Mouse (Mus musculus): ENCODE measurements around the gene Csrnp1. TPM values are rescaled to one million over a fixed set of nuclear protein-coding genes. Genes with fewer than 3 reads are reported as not detected.

Gene Csrnp1
- total RNA-seq, 2 experiments from 2014 or later, result 2.7 to 3.2 TPM

DNA sequence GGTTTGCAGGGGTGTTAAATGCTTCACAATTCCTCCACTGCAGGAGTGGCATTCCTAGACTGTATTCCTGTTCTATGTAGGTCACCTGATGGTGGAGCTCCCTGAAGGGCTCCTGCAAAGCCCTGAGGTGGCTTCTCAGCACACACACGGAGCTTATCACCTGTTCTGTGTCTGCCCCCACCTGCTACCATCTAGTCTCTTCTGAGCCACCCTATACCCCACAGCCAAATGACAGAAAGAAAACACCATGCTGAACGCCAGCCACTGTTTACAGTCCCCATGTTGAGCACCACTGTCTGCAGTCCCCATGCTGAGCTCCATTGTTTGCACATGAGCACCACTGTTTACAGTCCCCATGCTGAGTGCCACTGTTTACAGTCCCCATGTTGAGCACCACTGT, 4.7 kb downstream of the Csrnp1 start:
- ATAC-seq (replicated peaks; ENCODE audit: low FRiP score, poor library complexity, severe bottlenecking), result no peak

DNA sequence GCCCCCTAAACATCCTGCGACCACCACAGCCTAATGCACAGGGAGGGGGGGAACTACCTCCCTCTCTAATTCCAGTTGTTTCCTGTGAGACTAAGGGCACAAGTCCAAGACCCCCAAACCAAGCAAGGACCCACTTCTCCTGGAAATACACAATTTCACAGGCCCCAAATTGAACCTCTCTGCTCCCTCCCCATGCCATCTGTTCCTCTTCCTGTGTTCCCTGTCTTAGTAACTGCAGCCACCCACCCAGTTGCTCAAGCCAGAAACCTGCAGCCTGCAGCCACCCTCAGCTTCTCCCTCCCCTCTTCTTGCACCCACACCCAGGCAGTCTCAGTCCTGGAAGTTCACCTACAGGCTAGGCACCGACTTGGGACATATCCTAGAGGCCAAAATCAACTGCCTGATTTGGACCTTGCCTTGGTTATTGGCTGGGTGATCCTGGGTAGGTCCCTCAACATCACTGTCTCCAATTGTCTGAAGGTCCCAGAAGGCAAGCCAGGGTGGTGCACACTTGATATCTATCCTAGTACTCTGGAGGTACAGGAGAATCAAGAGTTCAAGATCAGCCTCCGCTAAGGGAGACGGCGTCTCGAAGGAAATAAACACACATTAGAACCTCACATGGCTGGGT, 5.5 kb downstream of the Csrnp1 start:
- ATAC-seq (replicated peaks; ENCODE audit: low FRiP score, poor library complexity, severe bottlenecking), result no peak

DNA sequence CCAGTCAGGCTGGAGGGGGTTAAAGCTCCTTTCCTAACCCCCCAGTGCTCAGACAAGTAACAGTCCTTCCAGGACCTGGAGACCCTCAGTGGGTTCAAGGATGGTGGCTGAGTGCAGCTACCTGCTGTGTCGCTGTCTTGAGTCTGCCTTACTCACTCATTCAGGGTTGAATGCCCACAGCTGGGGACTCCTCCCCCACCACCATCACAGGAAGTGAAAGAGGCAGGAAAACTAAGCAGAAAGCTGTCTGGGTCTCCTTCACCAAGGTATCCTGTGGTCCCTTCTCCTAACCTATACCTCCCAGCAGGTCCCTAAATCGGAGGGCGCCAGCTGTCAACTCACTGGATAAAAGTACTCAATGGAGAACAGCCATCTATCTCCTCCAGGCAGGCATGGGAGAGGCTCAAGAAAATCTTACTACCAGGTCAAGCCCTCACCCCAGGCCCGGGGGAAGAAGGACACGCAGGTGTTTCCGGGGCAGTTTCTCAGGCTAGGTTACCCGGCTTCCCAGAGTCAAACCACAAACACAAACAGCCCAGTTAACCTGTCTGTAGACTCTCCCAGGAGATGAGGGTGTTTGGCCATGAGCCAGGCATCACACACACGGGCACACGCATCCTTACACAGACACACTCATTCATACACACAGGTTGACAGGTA, 6.2 kb downstream of the Csrnp1 start:
- no peak for ATAC-seq (replicated peaks; ENCODE audit: low FRiP score, poor library complexity, severe bottlenecking)

DNA sequence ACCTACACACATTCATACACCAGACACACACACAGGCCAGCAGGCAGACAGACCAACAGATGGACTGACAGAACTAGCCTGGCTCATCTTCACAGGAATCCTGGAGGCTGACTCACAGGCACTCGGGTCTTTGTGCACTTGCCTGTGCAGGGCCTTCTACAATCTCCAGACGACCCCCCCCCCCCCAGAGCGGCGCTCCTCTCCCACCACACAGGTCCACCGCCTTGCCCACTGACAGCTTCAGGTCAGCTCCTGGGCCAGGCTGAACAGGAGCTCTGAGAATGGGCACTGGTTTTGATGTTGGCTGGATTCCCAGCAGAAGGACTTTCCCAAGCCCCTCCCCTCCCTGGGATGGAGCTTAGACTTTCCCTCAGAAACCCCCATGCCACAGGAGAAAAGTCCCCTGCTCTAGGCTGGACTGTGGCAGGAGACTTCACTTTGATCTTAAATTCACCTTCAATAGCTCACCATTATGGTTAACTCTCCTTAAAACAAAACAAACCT, 6.8 kb downstream of the Csrnp1 start:
- no peak for ATAC-seq (replicated peaks; ENCODE audit: low FRiP score, poor library complexity, severe bottlenecking)

DNA sequence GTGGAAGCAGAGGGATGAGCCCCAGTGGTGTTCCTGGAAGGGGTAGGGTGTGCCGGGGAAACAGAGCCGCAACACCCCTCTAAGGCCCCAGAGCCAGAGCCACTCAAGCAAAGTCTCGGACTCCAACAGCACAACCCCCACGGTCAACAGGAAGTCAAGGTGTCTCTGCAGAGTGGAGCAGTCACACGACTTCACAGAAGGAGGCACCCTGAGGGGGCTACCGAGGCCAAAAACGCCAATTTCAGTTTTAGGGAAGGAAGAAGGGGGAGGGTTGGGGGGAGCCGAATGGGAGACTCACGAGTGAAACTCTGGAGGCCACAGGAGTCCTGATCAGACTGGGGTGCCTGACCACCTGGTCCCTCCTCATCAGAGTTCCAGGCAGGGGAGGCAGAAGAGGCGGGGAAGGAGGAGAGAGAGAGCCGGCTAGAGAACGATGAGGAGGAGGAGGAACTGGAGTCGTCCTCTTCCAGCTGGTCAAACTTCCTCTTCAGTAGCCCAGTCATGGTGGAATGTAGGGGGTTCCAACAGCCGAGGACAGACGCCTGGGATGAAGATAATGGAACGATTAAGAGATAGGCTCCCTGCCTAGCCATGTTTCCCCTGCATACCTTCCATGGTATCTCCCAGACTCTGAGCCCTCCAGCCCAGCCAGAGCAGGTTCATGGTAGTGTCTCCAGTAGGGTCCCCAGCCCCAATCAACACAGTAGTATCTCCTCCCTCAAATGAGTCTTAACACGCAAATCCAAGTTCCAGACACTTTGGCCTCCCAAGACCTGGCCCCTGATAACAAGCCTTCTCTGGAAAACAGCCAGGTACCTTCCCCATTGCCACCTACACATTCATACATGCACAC, 7.5 kb downstream of the Csrnp1 start:
- ATAC-seq (replicated peaks; ENCODE audit: low FRiP score, poor library complexity, severe bottlenecking), result no peak

DNA sequence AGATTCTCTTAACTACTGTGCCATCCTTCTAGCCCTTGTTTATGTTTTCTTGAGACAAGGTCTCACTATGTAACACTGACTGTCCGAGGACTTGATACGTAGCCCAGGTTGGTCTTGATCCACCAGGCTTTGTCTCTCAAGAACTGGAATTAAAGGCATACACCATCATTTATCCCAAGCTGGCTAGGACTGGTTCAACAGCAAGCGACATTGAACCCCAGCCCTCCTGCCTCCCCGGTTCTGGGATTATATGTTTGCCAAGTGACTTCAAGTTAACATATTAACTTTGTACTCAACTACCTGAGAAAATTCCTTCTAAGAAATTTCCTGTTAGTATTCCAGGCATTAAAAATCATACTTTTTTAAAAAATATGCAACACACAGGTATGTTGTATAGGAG, 9.2 kb downstream of the Csrnp1 start:
- no peak for ATAC-seq (replicated peaks; ENCODE audit: low FRiP score, poor library complexity, severe bottlenecking)

DNA sequence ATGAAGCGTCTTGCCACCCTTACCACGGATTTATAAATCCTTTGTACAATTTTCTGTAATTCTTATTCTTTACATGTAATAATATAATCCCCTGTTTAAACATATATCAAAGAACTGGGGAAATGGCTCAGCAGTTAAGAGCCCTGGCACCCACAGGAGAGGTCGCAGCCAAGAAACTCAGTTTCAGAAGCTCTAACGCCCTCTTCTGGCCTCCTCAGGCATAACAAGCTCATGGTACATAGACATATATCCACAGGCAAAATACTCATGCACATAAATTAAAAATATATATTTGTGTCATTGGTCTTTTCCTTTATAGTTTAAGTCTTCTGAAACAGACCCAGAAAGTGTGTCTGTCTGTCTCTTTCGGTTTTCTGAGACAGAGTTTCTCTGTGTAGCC, 9.8 kb downstream of the Csrnp1 start:
- ATAC-seq (replicated peaks; ENCODE audit: low FRiP score, poor library complexity, severe bottlenecking), result no peak

DNA sequence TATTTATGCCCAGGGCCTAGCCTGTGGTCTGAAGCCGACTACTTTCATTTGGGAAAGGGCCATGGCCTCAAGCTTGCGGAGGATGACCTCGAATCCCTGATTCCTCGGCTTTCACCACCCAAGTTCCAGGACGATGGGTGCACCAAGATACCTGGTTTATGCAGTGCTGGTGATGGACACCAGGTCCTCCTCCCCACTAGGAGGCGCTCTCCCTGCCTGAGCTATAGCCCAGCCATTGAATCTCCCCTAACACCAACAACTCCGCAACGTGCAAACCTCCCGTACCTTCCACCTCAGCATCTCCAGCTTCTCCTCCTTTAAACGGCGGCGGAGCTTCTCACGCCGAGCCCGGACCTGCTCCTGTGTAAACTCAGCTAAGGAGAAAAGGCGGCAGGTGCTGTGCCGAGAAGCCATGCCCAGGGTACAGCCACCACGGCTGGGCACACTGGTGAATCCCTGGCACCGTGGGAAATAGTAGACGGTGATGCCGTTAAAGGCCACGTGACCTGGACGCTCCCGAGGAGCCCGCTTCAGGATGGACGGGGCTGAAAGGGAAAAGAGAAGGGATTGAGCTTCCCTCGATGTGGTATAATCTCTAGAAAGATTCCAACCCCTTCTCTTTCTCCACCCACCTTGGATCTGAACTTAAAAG, 10.5 kb downstream of the Csrnp1 start:
- ATAC-seq (replicated peaks; ENCODE audit: low FRiP score, poor library complexity, severe bottlenecking), result no peak

DNA sequence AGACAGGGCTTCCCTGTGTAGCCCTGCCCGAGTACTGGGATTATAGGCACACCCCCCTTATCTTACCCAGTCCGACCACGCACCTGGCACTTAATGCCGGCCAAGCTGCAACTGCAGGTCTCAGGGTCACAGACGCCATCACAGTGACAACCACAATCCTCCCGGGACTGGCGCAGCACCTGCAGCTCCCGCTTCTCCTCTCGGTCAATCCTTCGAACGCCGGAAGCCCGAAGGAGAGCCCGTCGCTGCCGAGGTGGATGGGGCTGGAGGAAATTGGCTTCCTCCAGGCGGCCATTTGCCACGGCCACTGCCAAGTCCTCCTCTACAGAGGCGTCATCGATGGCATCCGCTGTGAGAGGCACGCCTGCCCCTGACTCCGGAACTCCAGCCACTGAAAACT, 11.2 kb downstream of the Csrnp1 start:
- ATAC-seq (replicated peaks; ENCODE audit: low FRiP score, poor library complexity, severe bottlenecking), result no peak

DNA sequence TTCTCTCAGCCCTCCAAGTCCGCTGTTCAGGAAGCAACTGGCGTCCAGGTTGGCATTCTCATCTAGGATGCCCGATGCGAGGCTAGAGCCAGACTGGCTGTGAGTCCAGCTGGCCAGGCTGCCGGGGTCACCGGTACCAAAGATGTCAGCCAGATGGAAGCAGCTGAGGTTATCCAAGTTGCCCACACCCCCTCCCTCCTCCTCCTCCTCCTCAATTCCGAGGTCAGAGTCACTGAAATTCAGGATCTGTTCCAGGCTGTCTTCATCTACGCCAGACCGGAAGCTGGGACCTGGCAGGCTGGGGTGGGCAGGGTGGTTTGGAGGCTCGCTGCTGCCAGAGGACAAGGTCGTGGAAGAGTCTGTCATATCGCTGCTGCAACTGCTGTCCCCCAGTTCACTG, 11.9 kb downstream of the Csrnp1 start:
- ATAC-seq (replicated peaks; ENCODE audit: low FRiP score, poor library complexity, severe bottlenecking), result no peak

DNA sequence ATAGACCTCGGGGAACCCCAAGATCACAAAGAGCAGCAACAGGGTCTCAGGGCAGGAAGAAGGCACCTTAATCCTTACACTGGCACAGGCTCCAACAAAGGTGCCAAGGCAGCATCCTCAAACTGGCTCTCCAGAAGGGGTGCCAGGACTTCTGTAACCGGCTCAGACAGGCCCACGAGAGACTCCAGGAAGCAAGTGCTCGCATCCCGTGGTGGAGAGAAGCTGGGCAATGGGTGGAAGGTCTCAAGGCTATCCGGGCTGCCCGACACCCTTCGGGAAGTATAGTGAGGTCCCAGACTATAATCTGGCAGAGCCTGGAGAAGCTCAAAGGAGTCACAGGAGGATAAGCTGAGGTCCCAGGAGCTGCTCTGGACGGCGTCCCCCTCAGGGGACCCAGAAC, 12.3 kb downstream of the Csrnp1 start:
- ATAC-seq (replicated peaks; ENCODE audit: low FRiP score, poor library complexity, severe bottlenecking), result no peak

DNA sequence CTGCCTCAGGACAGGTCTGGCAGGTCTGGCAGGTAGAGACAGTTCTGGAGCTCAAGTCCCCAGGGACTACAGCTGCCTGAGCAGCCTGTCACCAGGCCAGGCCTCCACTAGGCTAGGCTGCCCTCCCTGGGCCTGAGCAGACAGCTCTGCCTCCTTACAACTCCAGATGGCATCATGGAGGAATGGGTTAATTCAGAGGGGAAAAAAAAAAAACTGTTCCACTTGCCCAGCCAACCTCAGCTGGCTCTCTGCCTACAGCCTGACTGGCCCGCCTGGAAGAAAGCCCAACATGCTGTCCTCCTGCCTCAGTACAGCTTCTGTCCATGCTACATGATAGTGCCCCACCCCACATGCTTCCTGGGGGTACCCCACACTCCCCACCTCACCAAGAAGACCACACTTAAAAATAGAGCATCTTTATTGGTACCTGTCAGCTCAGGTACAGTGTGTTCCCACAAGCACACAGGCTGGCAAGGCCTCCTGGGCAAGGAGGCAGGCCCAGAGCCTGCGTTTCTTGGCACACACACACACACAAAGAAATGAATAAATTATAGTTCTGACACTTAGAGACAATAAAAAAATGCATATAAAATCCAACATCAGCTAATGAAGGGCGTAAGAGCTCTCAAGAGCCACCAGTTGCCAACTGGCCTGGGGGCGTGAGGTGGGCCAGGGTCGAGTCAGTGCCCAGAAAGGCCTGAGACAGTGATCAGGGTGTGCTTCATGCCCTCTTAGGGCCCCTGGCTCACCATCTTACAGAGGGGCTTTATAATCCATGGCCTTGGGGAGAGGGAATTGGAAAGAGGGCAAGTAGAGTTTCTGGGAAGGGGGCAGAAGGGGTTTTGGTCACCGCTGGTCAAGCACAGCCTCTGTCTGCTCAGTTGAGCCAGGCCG, 13.4 kb downstream of the Csrnp1 start:
- no peak for ATAC-seq (replicated peaks; ENCODE audit: low FRiP score, poor library complexity, severe bottlenecking)

DNA sequence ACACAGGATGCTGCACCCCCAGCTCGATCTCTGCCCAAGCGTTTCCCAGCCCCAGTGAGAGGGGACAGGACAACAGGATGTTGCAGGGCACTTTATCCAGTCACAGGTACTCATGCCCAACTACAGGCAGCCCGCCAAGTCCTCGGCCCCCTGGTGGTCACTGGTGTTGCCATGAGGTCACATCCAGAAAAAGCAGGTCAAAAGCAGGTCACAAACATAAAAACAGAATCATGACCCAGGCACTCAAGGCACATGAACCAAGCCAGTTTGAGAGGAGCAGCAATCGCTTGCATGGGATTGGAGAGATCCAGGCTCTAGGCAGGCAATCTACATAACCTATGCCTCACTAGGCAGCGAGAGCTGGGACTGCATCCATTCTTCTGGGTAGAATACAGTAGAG, 14.2 kb downstream of the Csrnp1 start:
- no peak for ATAC-seq (replicated peaks; ENCODE audit: low FRiP score, poor library complexity, severe bottlenecking)

DNA sequence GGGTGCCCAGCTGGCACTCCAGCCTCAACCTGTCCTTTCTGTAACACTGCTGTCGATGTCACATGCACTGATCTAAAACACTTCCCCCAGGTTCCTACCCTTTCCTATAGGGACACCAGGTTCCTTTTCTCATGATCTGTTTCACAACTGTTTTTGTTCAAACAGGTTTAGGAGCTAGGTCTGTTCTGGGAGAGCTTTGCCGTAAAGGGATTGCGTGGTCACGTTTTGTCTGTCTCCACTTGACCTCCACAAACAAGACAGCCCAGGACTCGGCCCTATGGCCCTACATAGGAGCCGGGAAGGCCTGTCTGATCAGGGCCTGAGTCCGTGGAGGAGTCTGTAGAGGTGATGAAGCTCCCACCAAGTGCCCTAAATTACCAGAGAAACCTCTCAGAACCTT, 14.6 kb downstream of the Csrnp1 start:
- ATAC-seq (replicated peaks; ENCODE audit: low FRiP score, poor library complexity, severe bottlenecking), result no peak

DNA sequence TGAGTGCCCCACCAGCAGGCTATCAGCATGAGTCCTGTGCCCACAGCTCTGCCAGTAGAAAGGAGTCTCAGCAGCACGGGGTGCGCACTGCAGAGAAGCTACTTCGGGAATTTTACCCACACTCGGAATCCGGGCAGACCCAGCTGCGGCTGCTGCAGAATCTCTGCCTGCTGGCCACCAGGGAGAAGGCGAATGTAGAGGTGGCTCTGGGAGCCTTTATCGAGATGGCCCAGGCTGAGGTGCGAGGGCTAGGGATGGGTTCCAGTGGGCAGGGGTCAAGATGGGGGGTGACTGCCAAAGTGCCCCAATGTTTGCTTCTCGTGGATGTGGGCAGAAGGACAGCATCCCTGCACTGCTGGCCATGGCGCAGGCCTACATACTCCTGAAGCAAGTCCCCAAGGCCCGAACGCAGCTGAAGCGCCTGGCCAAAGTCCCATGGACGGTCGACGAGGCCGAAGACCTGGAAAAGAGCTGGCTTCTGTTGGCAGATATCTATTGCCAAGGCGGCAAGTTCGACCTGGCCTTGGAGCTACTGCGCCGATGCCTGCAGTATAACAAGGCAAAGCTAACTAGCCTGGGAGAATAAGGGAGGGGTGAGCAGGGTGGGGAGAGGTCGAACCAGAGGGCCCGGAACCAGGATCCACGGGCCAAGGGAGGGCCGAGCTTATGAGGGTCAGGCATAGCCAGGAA, 18.1 kb downstream of the Csrnp1 start:
- no peak for ATAC-seq (replicated peaks; ENCODE audit: low FRiP score, poor library complexity, severe bottlenecking)

DNA sequence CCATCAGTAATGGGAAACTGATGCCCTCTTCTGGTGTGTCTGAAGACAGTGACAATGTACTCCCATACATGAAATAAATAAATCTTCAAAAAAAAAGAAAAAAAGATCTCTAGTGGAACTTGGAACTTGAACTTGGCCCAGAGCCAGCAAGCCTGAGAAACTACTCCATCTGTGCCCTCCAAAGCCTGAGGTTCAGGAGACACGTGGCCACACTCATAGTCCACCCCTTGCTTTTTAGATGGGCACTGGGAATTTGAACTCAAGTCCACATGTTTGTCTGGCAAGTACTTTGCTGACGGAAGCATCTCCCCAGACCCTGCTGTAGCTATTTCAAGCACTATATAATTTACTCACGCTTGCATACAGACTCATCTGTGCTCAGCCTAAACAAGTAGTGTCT, 19.3 kb downstream of the Csrnp1 start:
- ATAC-seq (replicated peaks; ENCODE audit: low FRiP score, poor library complexity, severe bottlenecking), result no peak

DNA sequence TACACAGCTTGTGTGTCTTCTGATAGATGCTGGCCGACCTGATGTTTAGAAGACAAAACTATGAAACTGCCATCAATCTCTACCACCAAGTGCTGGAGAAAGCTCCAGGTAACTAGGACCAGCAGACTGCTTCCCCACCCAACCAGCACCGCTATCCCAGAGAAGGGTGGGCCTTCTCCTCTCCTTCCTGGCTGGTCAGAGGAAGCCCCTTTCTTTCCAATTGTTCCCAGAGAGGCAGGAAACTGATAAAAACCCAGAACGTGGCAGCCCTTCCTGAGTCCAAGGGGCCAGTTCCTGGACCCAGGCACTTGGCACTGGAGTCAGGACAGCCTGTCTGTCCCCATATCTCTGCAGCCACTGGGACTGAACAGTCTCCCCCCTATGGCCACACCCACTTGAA, 20.3 kb downstream of the Csrnp1 start:
- ATAC-seq (replicated peaks; ENCODE audit: low FRiP score, poor library complexity, severe bottlenecking), result no peak

DNA sequence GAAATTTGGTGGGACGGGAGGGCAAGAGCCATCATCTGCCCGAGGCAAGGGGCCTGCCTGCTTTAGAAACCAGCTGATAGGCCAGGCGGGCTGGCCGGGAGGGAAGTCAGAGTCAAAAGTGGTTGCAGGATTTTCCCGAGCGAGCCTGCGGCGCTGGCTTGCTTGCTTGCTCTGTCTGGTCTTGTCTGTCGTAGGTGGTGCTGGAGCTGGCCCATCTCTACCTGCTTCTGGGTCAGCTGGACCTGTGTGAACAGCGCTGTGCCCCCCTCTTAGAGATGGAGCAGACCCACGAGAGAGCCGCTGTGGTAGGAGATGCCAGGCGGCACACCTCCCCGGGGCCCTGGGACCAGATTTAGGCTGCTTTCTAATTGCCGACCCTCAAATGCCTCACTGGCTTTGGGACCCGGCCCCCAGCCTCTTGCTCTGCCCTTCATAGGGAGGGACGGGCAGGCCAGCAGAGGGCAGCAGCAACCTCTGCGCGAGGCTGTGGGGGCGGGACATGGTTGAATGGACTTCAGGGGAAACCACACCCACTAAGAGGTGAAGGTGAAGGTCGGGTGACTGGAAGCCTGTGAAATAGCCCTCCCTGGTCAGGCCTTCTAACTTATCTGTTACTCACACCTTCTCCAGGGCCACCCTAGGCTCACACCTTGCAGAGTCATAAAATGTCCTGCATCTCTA, 21.3 kb downstream of the Csrnp1 start:
- ATAC-seq (replicated peaks; ENCODE audit: low FRiP score, poor library complexity, severe bottlenecking), result no peak

Data from erythroblast, adult 5-6 weeks (primary cell).